Mouse (Mus musculus) forebrain, embryonic 12.5 days (tissue): ENCODE results near the gene Xlr3c. TPM values are rescaled to one million over a fixed set of nuclear protein-coding genes. Genes with fewer than 3 reads are reported as not detected.
"Not testable (repeated sequence)": the region's sequence is repeated elsewhere in the genome, so short reads cannot be mapped to it uniquely, and the experiment has no call there.

ENCODE experiments used
- ATAC-seq: fragments of 200-750 bp; cut with Nextera tagmentation; 2 replicates; pipeline ENCODE4 v1.8.0; 2017; ENCODE audit warnings: moderate TSS enrichment; ENCODE audit not compliant: low FRiP score
- H3K27ac ChIP-seq: fragments of 300-500 bp; sonication (generic); 2 replicates; pipeline ENCODE4 v1.5.1; 2016; ENCODE audit warnings: mild to moderate bottlenecking
- H3K27me3 ChIP-seq: fragments of 300-500 bp; sonication (generic); 2 replicates; pipeline ENCODE4 v1.6.1; 2016; ENCODE audit warnings: mild to moderate bottlenecking
- H3K36me3 ChIP-seq: fragments of 300-500 bp; sonication (generic); replicated peaks from 2 replicates; pipeline ENCODE4 v1.6.1; 2016; ENCODE audit warnings: mild to moderate bottlenecking
- H3K4me1 ChIP-seq: fragments of 300-500 bp; sonication (generic); 2 replicates; pipeline ENCODE4 v1.6.1; 2016
- H3K4me2 ChIP-seq: fragments of 300-500 bp; sonication (generic); 2 replicates; pipeline ENCODE4 v1.6.1; 2016; ENCODE audit warnings: mild to moderate bottlenecking, moderate library complexity
- H3K4me3 ChIP-seq: fragments of 300-500 bp; sonication (generic); replicated peaks from 2 replicates; pipeline ENCODE4 v1.5.1; 2016; ENCODE audit warnings: mild to moderate bottlenecking
- H3K9ac ChIP-seq: fragments of 300-500 bp; sonication (generic); 2 replicates; pipeline ENCODE4 v1.6.1; 2016; ENCODE audit warnings: mild to moderate bottlenecking
- H3K9me3 ChIP-seq: fragments of 300-500 bp; sonication (generic); 2 replicates; pipeline ENCODE4 v1.6.1; 2016
- WGBS: fragments of 180-500 bp; shearing (Covaris S2); methylation state at CpG from one replicate; pipeline ENCODE4 v1.1.7; 2016; 5-methylcytosine and 5-hydroxymethylcytosine counted together
- polyA plus RNA-seq: library from polyadenylated mRNA; unstranded; fragments of >200 nt; fragmentation: Nextera tagmentation; extraction: Ambion mirVana; gene quantifications from 2 replicates; pipeline ENCODE4 v1.2.1, GENCODE M21; 2016

Gene Xlr3c
- polyA plus RNA-seq = 0.23 TPM in 1 of 2 replicates, not detected in the other

DNA sequence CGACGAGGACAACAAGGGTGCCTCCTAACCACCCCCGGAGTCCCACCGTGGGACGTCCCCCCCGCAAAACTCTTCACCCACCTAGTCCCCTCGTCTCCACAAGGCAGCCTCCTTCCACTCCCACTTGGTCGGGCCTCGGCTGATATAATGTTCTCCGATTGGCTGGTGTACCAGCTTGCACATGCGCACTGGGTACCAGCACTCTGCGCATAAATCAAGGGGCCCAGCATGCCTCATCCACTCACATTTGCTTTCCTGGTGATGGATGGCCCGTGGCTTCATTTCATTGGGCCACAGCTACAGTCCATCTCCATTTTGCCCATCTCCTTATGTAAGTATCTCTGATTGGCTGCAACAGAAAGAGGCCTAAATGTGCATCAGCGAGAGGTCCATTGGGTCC is at the start of gene Xlr3c:
Gene Xlr3c, minus strand, starts transcription at position 121 of the 400 bp plus-strand sequence.
- not testable (repeated sequence) for H3K4me2 ChIP-seq, H3K27me3 ChIP-seq, H3K9ac ChIP-seq, H3K9me3 ChIP-seq, H3K4me3 ChIP-seq, H3K27ac ChIP-seq, H3K4me1 ChIP-seq, ATAC-seq, H3K36me3 ChIP-seq
- 89% methylated on average over 14 of the region's 14 CpGs for WGBS

DNA sequence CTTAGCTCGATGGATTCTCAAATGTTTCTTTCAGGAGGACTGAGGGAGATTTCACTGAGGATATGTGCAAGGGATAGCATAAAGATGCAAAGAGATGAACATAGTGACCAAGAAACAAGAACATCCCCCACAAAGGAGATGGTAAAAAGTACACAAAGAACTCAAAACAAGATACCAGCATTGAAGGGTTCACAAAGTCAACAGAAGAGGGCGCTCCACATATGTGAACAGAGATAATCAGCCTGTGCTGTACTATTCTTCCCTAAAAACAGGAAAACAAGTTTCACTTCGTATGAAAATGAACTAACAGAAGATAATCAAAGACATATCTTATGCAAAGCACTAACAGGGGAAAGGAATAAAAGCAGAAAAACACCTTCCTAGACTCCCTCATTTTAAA is 47.3 kb upstream of the Xlr3c start:
- no peak for ATAC-seq
- H3K9me3 ChIP-seq = no peaks in the 10 kb centered on the region
- no peaks in the 10 kb centered on the region for H3K4me1 ChIP-seq
- H3K4me2 ChIP-seq = no peak overlapping the region
- H3K36me3 ChIP-seq = no peaks in the 10 kb centered on the region
- no peak overlapping the region for H3K27ac ChIP-seq
- H3K27me3 ChIP-seq = no peaks in the 10 kb centered on the region
- WGBS = 41% methylated on average over 3 of the region's 3 CpGs
- H3K4me3 ChIP-seq = no peak overlapping the region
- H3K9ac ChIP-seq = no peak overlapping the region

DNA sequence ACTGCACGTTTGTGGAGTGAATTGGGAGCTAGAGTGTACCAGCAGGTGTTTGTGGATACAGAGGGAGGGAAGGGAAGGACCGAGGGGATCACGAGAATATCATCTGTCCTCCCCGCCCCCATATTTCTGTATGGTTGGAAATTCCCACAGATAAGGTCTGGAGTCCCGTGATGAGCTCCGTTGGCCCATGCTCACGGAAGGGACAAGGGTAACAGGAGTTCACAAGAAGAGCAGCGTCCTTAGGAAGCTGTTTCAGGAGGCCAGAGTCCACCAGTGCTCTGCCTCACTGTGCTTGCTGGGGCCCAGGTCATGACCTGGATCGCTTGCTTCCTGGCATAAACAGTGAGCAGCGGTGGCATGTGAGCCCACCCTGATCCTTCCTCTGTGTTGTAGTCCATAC is 30.6 kb upstream of the Xlr3c start:
- WGBS = 78% methylated on average over 10 of the region's 10 CpGs
- H3K27ac ChIP-seq, H3K4me2 ChIP-seq, H3K9ac ChIP-seq, H3K9me3 ChIP-seq, H3K27me3 ChIP-seq, H3K36me3 ChIP-seq, H3K4me1 ChIP-seq, H3K4me3 ChIP-seq, ATAC-seq: not testable (repeated sequence)

DNA sequence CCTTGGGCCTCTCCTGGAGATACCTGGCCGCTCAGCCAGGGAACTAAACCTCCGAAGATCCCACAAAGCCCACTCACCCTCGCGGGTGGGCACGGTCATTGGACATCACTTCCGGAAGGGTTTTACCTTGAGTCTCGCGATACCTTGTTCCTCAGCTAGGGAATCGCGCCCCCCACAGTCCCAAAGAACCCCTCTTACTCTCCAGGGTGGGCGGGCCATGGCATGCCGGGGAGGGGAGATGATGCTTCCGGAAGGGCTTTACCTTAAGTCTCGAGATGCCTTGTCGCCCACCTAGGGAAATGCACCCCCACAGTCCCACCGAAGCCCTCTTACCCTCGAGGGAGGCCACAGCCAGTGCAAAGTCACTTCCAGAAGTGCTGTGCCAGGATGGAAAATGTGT is 27.7 kb upstream of the Xlr3c start, which contains the start of the genes Xlr5a and Xlr5c:
Gene Xlr5a, minus strand, starts transcription at position 101 of the 400 bp plus-strand sequence.
Gene Xlr5c, minus strand, starts transcription at position 101 of the 400 bp plus-strand sequence.
- WGBS = 92% methylated on average over 15 of the region's 17 CpGs
- ATAC-seq, H3K27ac ChIP-seq: not testable (repeated sequence)

DNA sequence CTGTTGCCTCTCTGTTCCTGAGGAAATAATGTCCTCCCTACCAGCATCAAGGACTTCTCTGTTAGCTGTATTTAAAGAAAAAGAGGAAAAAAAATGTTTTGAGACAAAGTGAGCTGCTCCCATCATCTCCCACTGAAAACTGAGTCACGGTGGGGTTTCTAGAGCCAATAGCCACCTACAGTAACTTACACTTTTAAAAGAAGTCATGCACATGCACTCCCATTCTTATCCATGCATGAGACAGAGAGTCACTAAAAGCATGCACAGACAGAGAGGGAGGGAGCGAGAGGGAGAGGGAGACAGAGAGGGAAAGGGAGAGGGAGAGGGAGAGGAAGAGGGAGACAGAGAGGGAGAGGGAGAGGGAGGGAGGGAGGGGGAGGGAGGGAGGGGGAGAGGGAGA is 2.8 kb downstream of the Xlr3c start:
- H3K9ac ChIP-seq, H3K27me3 ChIP-seq, H3K27ac ChIP-seq, ATAC-seq, H3K9me3 ChIP-seq, H3K36me3 ChIP-seq, H3K4me3 ChIP-seq, H3K4me1 ChIP-seq, H3K4me2 ChIP-seq: not testable (repeated sequence)
- WGBS = 70% methylated on average over 1 of the region's 2 CpGs

More for the DNA sequence above, 27.7 kb upstream of the Xlr3c start, which contains the start of the genes Xlr5a and Xlr5c:
- H3K9me3 ChIP-seq, H3K27me3 ChIP-seq, H3K9ac ChIP-seq, H3K4me2 ChIP-seq, H3K4me3 ChIP-seq, H3K4me1 ChIP-seq, H3K36me3 ChIP-seq: not testable (repeated sequence)

- ATAC-seq, H3K9me3 ChIP-seq, H3K27me3 ChIP-seq, H3K4me1 ChIP-seq, H3K36me3 ChIP-seq, H3K4me3 ChIP-seq, H3K4me2 ChIP-seq, H3K27ac ChIP-seq, H3K9ac ChIP-seq: not testable (repeated sequence)
- 88% methylated on average over 13 of the region's 14 CpGs for WGBS
These were observed 22.3 kb downstream of the Xlr3c start, which contains the start of gene Xlr4c for GRCm38 (mm10) chrX:73242821-73243325. TSS of gene Xlr4c (minus strand) at chrX:73243130.

- Histone ChIP-seq H3K36me3 (no peaks in the 10 kb centered on the region), H3K4me3 (peak overlapping the region; percentile 64), H3K4me2 (peak overlapping the region; percentile 78), H3K9me3 (no peaks in the 10 kb centered on the region), H3K27me3 (peaks cover 5% of the 10 kb centered on the region; the same call in 1 of the 2 replicates), H3K27ac (peak overlapping the region; percentile 95; the same call in 1 of the 2 replicates), H3K4me1 (peaks cover 5% of the 10 kb centered on the region; the same call in 1 of the 2 replicates), H3K9ac (peak overlapping the region; percentile 71)
- WGBS = 39% methylated on average over 3 of the region's 3 CpGs
- no peak for ATAC-seq
These were observed 35.9 kb downstream of the Xlr3c start for GRCm38 (mm10) chrX:73229288-73229687.

DNA sequence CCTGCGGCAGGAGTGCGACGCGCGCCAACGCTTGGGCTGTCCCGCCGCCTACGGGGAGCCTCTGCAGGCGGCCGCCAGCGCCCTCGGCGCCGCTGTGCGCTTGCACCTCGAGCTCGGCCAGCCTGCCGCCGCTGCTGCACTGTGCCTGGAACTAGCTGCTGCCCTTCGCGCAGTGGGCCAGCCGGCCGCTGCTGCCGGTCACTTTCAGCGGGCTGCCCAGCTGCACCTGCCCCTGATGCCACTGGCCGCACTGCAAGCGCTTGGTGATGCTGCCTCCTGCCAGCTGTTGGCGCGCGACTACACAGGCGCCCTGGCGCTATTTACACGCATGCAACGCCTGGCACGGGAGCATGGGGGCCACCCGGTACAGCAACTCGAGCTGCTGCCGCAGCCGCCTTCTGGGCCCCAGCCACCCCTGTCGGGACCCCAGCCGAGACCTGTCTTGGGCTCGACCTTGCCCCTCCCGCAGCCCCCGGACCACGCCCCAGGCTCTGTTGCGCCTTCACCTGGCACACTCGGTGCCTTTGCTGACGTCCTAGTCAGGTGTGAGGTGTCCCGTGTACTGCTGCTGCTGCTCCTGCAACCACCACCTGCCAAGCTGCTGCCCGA is 36.5 kb downstream of the Xlr3c start:
- H3K4me1 ChIP-seq = peaks cover 5% of the 10 kb centered on the region; the same call in 1 of the 2 replicates
- WGBS = 16% methylated on average over 42 of the region's 51 CpGs
- ATAC-seq = peak; percentile 62
- peak overlapping the region; percentile 71 for H3K9ac ChIP-seq
- peak overlapping the region; percentile 64 for H3K4me3 ChIP-seq
- peak overlapping the region; percentile 95 for H3K27ac ChIP-seq
- H3K9me3 ChIP-seq = no peaks in the 10 kb centered on the region
- H3K27me3 ChIP-seq = peaks cover 5% of the 10 kb centered on the region; the same call in 1 of the 2 replicates
- no peaks in the 10 kb centered on the region for H3K36me3 ChIP-seq
- peak overlapping the region; percentile 78 for H3K4me2 ChIP-seq

GRCm38 (mm10) chrX:73227914-73228605 is 37.1 kb downstream of the Xlr3c start, which contains the start of gene F8a:
TSS of gene F8a (plus strand) at chrX:73228291.
- peak within 1 kb of the TSS; percentile 95 for H3K27ac ChIP-seq
- peak within 1 kb of the TSS; percentile 71 for H3K9ac ChIP-seq
- H3K4me3 ChIP-seq = peak within 1 kb of the TSS; percentile 64
- H3K4me2 ChIP-seq = peak within 1 kb of the TSS; percentile 78
- no peaks in the 10 kb centered on the region for H3K36me3 ChIP-seq
- ATAC-seq = peak; percentile 94
- H3K27me3 ChIP-seq = peaks cover 5% of the 10 kb centered on the region; the same call in 1 of the 2 replicates
- peaks cover 5% of the 10 kb centered on the region; the same call in 1 of the 2 replicates for H3K4me1 ChIP-seq
- no peaks in the 10 kb centered on the region for H3K9me3 ChIP-seq
- WGBS = 14% methylated on average over 37 of the region's 39 CpGs

- Histone ChIP-seq H3K27me3 (peaks cover 5% of the 10 kb centered on the region; the same call in 1 of the 2 replicates), H3K4me1 (peaks cover 5% of the 10 kb centered on the region; the same call in 1 of the 2 replicates), H3K4me3 (no peak overlapping the region), H3K27ac (no peak overlapping the region), H3K36me3 (no peaks in the 10 kb centered on the region), H3K9ac (no peak overlapping the region), H3K9me3 (no peaks in the 10 kb centered on the region), H3K4me2 (no peak overlapping the region)
- no peak for ATAC-seq
- WGBS = 42% methylated on average over 1 of the region's 1 CpGs
These were observed 39.8 kb downstream of the Xlr3c start for GRCm38 (mm10) chrX:73225365-73225764.

- WGBS = 84% methylated on average over 19 of the region's 19 CpGs
- H3K4me1 ChIP-seq, H3K4me3 ChIP-seq, H3K9ac ChIP-seq, H3K27me3 ChIP-seq, H3K36me3 ChIP-seq, H3K4me2 ChIP-seq, H3K27ac ChIP-seq, H3K9me3 ChIP-seq, ATAC-seq: not testable (repeated sequence)
These were observed 51.2 kb downstream of the Xlr3c start, which contains the start of gene Xlr4b for GRCm38 (mm10) chrX:73213819-73214564. TSS of gene Xlr4b (plus strand) at chrX:73214333.
